Mouse (Mus musculus) gastrocnemius, adult 2 months (tissue): Measurements from ENCODE around the gene Gpc1. TPM values are rescaled to one million over a fixed set of nuclear protein-coding genes. Genes with fewer than 3 reads are reported as not detected.
A peak's percentile ranks its signal among the peaks of the same experiment; 100 is the strongest.

ENCODE experiments used
- DNase-seq: peaks from one replicate; pipeline ENCODE4 v3.0.0; 2022
- H3K27ac ChIP-seq: fragments of 200-600 bp; 2 replicates; pipeline ENCODE4 v1.8.1; 2022; ENCODE audit warnings: mild to moderate bottlenecking
- H3K4me3 ChIP-seq: fragments of 200-600 bp; 2 replicates; pipeline ENCODE4 v1.8.1; 2022; ENCODE audit warnings: mild to moderate bottlenecking, moderate library complexity
- CTCF ChIP-seq: fragments of 200-600 bp; IDR thresholded peaks from 2 replicates; pipeline ENCODE4 v1.8.1; 2022; ENCODE audit warnings: antibody characterized with exemption, mild to moderate bottlenecking, moderate library complexity
- intact Hi-C: fragments of 180-260 bp; cut with DNase I; formaldehyde crosslinking; loops from one replicate; pipeline ENCODE4 v1.15.1; 2025
- microRNA-seq: library from miRNA; unstranded; fragments of <30 nt; microRNA quantifications from one replicate; pipeline ENCODE4 v1.2.0, GENCODE M21; 2021
- total RNA-seq, 2 experiments: library from RNA; stranded (reverse); gene quantifications; 2 replicates each; pipeline ENCODE4 v1.2.3; 2021

The Gpc1 gene
- total RNA-seq, 2 experiments from 2014 or later = 214 to 256 TPM

DNA sequence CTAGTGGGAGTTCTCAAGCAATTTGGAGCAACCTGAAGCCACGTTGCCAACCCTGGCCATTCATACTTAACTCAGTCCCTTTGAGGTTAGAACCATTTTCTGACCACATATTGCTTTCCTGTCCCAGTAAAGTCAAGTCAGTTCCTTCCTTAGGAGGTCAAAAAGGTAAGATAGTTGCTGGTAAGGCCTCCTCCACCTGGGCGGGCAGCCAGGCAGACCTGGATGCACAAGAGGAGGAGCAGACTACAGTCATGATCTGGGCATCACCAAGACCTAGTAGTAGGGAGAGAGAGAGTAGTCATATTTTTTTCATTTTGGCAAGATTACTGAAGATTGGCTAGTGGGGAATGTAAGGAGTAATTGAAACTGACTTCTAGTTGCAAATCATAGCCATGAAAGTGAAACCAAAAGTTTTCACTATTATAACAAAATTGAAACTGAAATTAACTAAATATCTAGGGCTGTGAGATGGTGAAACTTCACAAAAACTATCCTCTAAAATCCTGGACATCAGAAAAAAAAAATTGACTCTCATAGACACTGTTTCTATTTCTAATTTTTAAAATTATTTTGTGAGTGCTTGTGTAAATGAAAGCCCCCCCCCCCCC, 74.4 kb downstream of the Gpc1 start:
- intact Hi-C loops = no loop called here
- Histone ChIP-seq H3K27ac (peak overlapping the region; percentile 98), H3K4me3 (peak overlapping the region; percentile 26)
- no peak for DNase-seq
- no peak for TF ChIP-seq CTCF

DNA sequence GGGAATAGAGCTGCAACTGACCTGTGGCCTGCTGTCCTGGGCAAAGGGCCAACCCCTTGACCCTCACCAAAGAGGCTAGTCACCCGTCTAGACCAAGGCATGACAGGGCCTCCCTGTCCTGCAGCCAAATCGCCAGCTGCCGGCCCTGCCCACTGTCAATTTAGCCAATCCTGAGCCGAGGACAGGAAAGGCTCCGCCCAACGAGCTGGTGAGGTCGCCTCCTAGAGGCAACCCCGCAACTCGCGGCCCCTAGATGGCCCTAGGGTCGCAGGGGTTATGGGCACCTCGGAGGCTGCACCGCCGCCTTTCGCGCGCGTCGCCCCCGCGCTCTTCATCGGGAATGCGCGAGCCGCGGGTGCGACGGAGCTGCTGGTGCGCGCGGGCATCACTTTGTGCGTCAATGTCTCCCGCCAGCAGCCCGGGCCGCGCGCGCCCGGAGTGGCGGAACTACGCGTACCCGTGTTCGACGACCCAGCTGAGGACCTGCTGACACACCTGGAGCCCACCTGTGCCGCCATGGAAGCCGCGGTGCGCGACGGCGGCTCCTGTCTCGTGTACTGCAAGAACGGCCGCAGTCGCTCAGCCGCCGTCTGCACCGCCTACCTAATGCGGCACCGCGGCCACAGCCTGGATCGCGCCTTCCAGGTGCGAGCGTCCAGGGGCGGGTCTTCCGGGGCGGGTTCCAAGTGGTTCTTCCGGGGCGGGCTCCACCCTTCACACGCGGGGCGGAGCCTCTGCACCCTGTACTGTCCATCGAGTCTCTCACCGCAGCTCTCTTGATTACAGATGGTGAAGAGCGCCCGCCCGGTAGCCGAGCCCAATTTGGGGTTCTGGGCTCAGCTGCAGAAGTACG, 75.6 kb downstream of the Gpc1 start, which contains the start of gene Dusp28:
Dusp28 (plus strand) TSS at position 203 of the 853 bp plus-strand sequence.
- DNase-seq = peak; percentile 95
- Histone ChIP-seq H3K4me3 (peak within 1 kb of the TSS; percentile 84), H3K27ac (peak within 1 kb of the TSS; percentile 98)
- TF ChIP-seq CTCF = peak; percentile 73
- intact Hi-C loops = no loop called here

- peak overlapping the region; percentile 84 for H3K4me3 ChIP-seq
- H3K27ac ChIP-seq = peak overlapping the region; percentile 98
- no peak for TF ChIP-seq CTCF
- DNase-seq = no peak
- intact Hi-C loops = no loop called here
Measured at GRCm38 (mm10) chr1:92907632-92908360, 76.4 kb downstream of the Gpc1 start.

DNA sequence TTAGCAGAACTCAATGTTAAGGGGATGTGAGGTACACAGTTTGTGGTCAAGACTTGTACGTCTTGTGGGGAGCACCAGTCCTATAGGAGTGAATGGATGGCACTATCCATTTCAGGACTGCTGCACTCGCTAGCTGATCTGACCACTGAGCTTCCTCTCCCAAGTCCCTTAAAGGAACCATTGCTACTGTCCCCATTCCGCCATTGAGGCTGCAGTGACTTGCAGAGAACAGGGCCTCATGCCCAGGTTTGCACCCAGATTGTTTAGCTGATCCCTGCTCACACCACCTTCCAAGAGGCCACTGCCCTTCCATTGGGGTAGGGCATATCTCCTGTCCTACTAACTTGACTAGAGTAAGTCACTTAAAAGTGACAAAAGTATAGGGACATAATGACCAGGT, 77.2 kb downstream of the Gpc1 start:
- TF ChIP-seq CTCF = no peak
- H3K27ac ChIP-seq = no peak overlapping the region
- no peak for DNase-seq
- intact Hi-C loops = no loop called here
- H3K4me3 ChIP-seq = no peak overlapping the region

GRCm38 (mm10) chr1:92909068-92909467, 77.6 kb downstream of the Gpc1 start:
- intact Hi-C loops = no loop called here
- Histone ChIP-seq H3K27ac (peak overlapping the region; percentile 93; the same call in 1 of the 2 replicates), H3K4me3 (no peak overlapping the region)
- peak; percentile 43 for TF ChIP-seq CTCF
- DNase-seq = no peak

Small RNA genes within 50 kb of the gene (microRNA-seq; reads per million reads assigned to microRNA genes)
- 8,607 reads per million, percentile 91 among the genes with 10 or more reads in this experiment for gene Mir149

Other genes with a start within 250 kb of the Gpc1 start
- gene Olfr1412, start 245.9 kb upstream of the Gpc1 start, total RNA-seq = not detected
- not detected for gene Olfr1411, start 237.2 kb upstream of the Gpc1 start, total RNA-seq
- not detected for gene Olfr1410, start 225.9 kb upstream of the Gpc1 start, total RNA-seq
- gene Olfr12, start 213.9 kb upstream of the Gpc1 start, total RNA-seq = not detected
- gene Cops9, start 189.7 kb upstream of the Gpc1 start, total RNA-seq = 100 to 1,000 TPM; 171 to 192 TPM
- not detected for gene Otos, start 182.8 kb upstream of the Gpc1 start, total RNA-seq
- gene Ankmy1, start 71.3 kb downstream of the Gpc1 start, total RNA-seq = under 1 TPM in 1 of 2 experiments, not detected in 1; 0.06 TPM
- 10 to 100 TPM; 21.8 to 24.9 TPM for gene Dusp28, start 75.3 kb downstream of the Gpc1 start, total RNA-seq
- 10 to 100 TPM; 69.9 to 74.9 TPM for gene Rnpepl1, start 79.1 kb downstream of the Gpc1 start, total RNA-seq
- gene Capn10, start 102.7 kb downstream of the Gpc1 start, total RNA-seq = 1 to 10 TPM; 4.8 to 5.5 TPM
- gene Gpr35, start 119.2 kb downstream of the Gpc1 start, total RNA-seq = under 1 TPM; 0.25 to 0.61 TPM
- gene Aqp12, start 174.7 kb downstream of the Gpc1 start, total RNA-seq = not detected